Mouse (Mus musculus) kidney, embryonic 16.5 days (tissue): Measurements from ENCODE around the gene Ccdc85c. TPM values are rescaled to one million over a fixed set of nuclear protein-coding genes. Genes with fewer than 3 reads are reported as not detected.

ENCODE experiments used
- ATAC-seq: fragments of 200-750 bp; cut with Nextera tagmentation; 2 replicates; pipeline ENCODE4 v1.8.0; 2017; ENCODE audit warnings: moderate TSS enrichment; ENCODE audit not compliant: low FRiP score, low TSS enrichment
- H3K27ac ChIP-seq: fragments of 300-500 bp; sonication (generic); 2 replicates; pipeline ENCODE4 v1.5.1; 2014; ENCODE audit warnings: low read length
- H3K27me3 ChIP-seq: fragments of 300-500 bp; sonication (generic); 2 replicates; pipeline ENCODE4 v1.6.1; 2014; ENCODE audit warnings: low read length, control low read depth, mixed read lengths; ENCODE audit not compliant: insufficient read depth
- H3K36me3 ChIP-seq: fragments of 300-500 bp; sonication (generic); 2 replicates; pipeline ENCODE4 v1.6.1; 2014; ENCODE audit warnings: low read length, control low read depth, mixed read lengths; ENCODE audit not compliant: insufficient read depth
- H3K4me1 ChIP-seq: fragments of 300-500 bp; sonication (generic); 2 replicates; pipeline ENCODE4 v1.6.1; 2014; ENCODE audit warnings: low read length, control low read depth, mixed read lengths; ENCODE audit not compliant: insufficient read depth
- H3K4me2 ChIP-seq: fragments of 300-500 bp; sonication (generic); replicated peaks from 2 replicates; pipeline ENCODE4 v1.6.1; 2014; ENCODE audit warnings: low read depth, low read length
- H3K4me3 ChIP-seq: fragments of 300-500 bp; sonication (generic); 2 replicates; pipeline ENCODE4 v1.5.1; 2014; ENCODE audit warnings: mild to moderate bottlenecking, low read length
- H3K9ac ChIP-seq: fragments of 300-500 bp; sonication (generic); replicated peaks from 2 replicates; pipeline ENCODE4 v1.6.1; 2014; ENCODE audit warnings: low read length
- H3K9me3 ChIP-seq: fragments of 300-500 bp; sonication (generic); 2 replicates; pipeline ENCODE4 v1.6.1; 2016; ENCODE audit warnings: low read length, control low read depth
- WGBS: fragments of 180-500 bp; shearing (Covaris S2); extraction: QIAGEN DNeasy Blood & Tissue Kit; methylation state at CpG from one replicate; pipeline ENCODE4 v1.1.7; 2014; 5-methylcytosine and 5-hydroxymethylcytosine counted together
- polyA plus RNA-seq: library from polyadenylated mRNA; unstranded; fragments of >200 nt; fragmentation: Nextera tagmentation; extraction: Ambion mirVana; gene quantifications from 2 replicates; pipeline ENCODE4 v1.2.1, GENCODE M21; 2015

Ccdc85c gene
- polyA plus RNA-seq, 1 experiment from 2014 or later, result 5.3 TPM

DNA sequence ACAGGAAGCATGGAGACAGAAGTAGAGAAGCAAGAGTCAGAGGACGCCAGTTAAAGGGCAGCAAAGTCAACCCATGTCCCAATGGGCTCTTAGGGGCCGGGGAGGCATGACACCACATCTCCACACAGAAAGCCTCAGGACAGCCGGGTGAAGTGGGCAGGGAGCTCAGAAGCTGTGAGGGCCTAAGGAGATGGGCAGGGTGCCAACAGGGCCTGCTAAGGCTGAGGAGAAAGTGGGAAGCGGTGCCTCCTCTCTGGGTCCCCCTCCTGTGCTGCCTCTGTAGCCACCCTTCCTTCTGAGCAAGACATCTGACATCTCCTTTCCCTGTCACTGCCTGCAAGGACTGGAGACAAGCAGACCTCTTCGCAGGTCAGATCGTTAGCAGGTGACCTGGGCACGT lies 49.4 kb downstream of the Ccdc85c start:
- 60% methylated on average over 7 of the region's 7 CpGs for WGBS
- Histone ChIP-seq H3K27me3 (no peaks in the 10 kb centered on the region), H3K4me1 (peaks cover 54% of the 10 kb centered on the region), H3K27ac (no peak overlapping the region), H3K9me3 (no peaks in the 10 kb centered on the region), H3K9ac (no peak overlapping the region), H3K36me3 (no peaks in the 10 kb centered on the region), H3K4me3 (no peak overlapping the region), H3K4me2 (no peak overlapping the region)
- ATAC-seq, result no peak

DNA sequence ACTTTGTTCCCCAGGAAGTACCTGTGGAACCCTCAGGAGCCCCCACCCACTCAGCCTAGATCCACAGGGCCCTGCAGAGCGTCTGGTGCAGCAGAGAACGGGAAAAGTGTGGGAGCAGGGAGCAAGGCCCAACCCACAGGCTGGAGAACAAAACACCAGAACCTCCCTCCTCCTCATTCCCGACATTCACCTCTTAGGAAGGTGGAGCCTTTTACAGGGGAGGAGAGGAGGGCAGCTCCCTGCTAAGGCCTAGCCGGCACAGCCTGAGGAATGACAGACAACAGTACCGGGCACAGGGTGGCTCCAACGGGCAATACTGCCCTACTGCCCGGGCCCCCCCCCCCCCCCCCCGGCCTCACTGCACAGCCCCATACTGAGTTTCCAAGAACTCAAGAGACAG lies 51.9 kb downstream of the Ccdc85c start:
- H3K9me3 ChIP-seq, result no peaks in the 10 kb centered on the region
- ATAC-seq, result peak; percentile 30; the same call in 1 of the 2 replicates
- no peaks in the 10 kb centered on the region for H3K36me3 ChIP-seq
- peaks cover 61% of the 10 kb centered on the region for H3K4me1 ChIP-seq
- H3K4me3 ChIP-seq, result no peak overlapping the region
- 0 out of 2 replicates have a peak overlapping the region, but pooled peaks have one; percentile 38 for H3K9ac ChIP-seq
- 26% methylated on average over 8 of the region's 8 CpGs for WGBS
- H3K27ac ChIP-seq, result peak overlapping the region; percentile 38; the same call in 1 of the 2 replicates
- no peaks in the 10 kb centered on the region for H3K27me3 ChIP-seq
- H3K4me2 ChIP-seq, result no peak overlapping the region

DNA sequence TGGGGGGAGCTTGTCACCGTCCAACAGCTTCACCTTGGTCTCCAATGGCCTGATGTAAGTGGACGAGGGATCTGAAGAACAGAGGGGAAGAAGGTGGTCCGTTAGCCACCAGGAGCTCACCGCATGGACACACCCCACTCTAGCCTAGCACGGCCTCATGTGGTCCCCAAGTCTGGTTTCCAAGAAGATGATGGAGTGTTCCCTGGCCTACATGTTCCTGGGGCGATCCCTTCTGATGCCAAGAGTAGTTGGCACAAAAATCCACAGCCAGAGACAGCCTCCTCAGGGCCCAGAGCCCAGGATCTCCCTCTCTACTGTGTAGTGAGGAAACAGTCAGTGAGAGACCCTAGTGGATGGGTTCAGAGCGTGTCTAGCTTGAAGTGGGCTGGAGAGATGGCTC lies 53.5 kb downstream of the Ccdc85c start:
- Histone ChIP-seq H3K27me3 (no peaks in the 10 kb centered on the region), H3K4me1 (peaks cover 61% of the 10 kb centered on the region), H3K9ac (no peak overlapping the region), H3K4me3 (no peak overlapping the region), H3K4me2 (no peak overlapping the region), H3K36me3 (no peaks in the 10 kb centered on the region), H3K27ac (no peak overlapping the region), H3K9me3 (no peaks in the 10 kb centered on the region)
- no peak for ATAC-seq
- 90% methylated on average over 7 of the region's 7 CpGs for WGBS

DNA sequence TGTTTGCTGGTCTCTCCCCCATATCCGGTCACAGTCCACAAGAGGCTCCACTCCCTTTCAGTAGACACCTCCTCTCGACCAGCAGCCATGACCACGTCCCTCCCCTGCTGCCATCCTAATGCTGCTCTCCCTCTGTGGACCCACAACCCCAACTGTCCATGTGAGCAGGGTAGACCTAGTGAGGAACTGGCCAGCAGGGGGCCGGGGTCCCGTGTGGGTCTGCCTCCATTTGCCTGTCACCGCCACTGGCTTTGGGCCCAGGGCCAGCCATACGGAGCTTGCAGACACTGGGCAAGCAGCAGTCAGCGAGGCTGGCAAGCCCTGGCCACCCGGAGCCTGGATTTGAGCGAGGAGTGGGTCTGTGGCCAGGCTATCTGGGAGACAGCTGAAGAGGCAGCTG lies 54.0 kb downstream of the Ccdc85c start:
- ATAC-seq, result no peak
- 44% methylated on average over 10 of the region's 10 CpGs for WGBS
- Histone ChIP-seq H3K27me3 (no peaks in the 10 kb centered on the region), H3K9ac (no peak overlapping the region), H3K27ac (no peak overlapping the region), H3K4me2 (no peak overlapping the region), H3K36me3 (no peaks in the 10 kb centered on the region), H3K4me3 (no peak overlapping the region), H3K9me3 (no peaks in the 10 kb centered on the region), H3K4me1 (peaks cover 59% of the 10 kb centered on the region)

DNA sequence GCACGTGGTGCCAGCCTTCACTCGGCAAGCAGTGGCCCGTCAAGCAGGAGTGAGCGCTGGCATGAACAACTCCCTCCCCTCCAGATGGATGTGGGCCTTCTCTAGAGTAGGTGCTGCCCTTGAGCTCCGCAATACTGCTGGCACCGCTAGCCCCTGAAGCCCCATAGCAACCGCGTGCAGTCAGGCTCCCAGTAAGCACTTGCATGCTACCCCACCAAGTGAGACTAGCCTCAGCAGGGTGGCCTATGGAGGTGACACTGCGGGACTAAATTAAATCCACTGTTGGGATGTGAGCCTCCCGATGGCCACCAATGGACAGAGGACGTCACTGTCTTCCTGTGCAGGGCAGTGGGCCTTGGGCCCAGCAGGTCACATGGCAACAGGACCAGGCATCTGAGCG lies 54.6 kb downstream of the Ccdc85c start:
- Histone ChIP-seq H3K4me3 (no peak overlapping the region), H3K4me1 (peaks cover 53% of the 10 kb centered on the region), H3K9ac (no peak overlapping the region), H3K27ac (no peak overlapping the region), H3K27me3 (no peaks in the 10 kb centered on the region), H3K9me3 (no peaks in the 10 kb centered on the region), H3K4me2 (no peak overlapping the region), H3K36me3 (no peaks in the 10 kb centered on the region)
- peak; percentile 9; the same call in 1 of the 2 replicates for ATAC-seq
- 72% methylated on average over 12 of the region's 12 CpGs for WGBS

DNA sequence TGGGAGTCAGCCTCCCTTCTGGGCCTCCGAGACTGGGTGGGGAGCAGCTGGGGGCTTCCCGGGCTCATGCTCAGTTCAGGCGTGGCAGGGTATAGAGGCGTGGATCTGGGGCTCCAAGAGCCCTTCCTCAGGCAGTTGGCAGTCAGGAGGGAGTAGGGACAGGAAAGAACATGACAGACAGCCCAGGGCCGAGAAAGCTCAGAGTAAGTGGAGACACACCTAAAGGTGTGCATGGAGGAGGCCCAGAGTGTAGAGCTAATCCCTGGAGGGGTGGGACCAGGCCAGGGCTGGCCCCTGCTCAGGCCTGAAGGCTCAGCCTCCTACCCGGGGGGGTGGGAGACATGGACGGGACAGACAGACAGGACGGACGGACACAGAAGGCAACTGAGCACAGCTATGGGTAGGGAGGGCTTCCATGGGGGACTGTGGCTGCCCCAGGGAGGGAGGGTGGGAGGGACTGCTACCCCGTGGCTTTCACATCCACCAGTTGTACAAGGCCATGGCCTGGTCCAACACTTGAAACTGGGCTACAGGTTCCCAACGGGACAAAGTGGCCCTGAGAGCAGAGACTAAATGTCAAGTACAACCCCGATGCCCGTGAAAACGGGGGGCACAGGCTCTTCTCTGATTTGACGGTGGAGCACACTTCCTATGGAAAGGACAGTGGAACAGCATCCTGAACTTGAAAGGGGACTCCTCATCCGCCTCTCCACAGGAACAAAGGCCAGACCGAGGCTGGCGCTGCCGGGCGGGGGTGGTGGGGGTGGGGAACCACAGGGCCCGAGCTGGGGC lies 55.2 kb downstream of the Ccdc85c start:
- WGBS, result 70% methylated on average over 21 of the region's 21 CpGs
- H3K36me3 ChIP-seq, result no peaks in the 10 kb centered on the region
- H3K27ac ChIP-seq, result no peak overlapping the region
- H3K4me2 ChIP-seq, result no peak overlapping the region
- no peak overlapping the region for H3K9ac ChIP-seq
- H3K9me3 ChIP-seq, result no peaks in the 10 kb centered on the region
- H3K4me1 ChIP-seq, result peaks cover 50% of the 10 kb centered on the region
- no peaks in the 10 kb centered on the region for H3K27me3 ChIP-seq
- no peak for ATAC-seq
- no peak overlapping the region for H3K4me3 ChIP-seq

DNA sequence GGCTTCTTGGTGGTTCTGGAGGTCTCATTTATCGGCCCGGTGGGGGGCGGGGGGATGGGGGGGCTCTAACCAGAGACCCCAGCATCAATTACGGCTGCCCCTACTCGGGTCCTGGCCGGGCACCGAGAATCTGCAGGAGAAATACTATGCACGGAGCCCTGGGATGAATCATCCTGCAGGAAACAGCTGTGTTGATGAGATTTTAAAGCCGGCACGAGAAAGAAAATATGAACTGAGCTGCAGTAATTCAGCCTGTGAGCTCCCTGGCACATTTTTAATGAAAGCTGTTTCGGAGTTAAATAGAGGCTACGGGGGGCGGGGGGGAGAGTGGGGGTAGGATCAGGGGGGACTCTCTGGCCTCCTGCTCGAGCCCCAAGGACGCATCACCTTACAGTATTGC lies 56.1 kb downstream of the Ccdc85c start:
- H3K4me2 ChIP-seq, result no peak overlapping the region
- H3K4me3 ChIP-seq, result no peak overlapping the region
- 47% methylated on average over 15 of the region's 15 CpGs for WGBS
- 0 out of 2 replicates have a peak overlapping the region, but pooled peaks have one; percentile 30 for H3K27ac ChIP-seq
- no peak overlapping the region for H3K9ac ChIP-seq
- no peak for ATAC-seq
- peaks cover 49% of the 10 kb centered on the region for H3K4me1 ChIP-seq
- no peaks in the 10 kb centered on the region for H3K9me3 ChIP-seq
- H3K36me3 ChIP-seq, result no peaks in the 10 kb centered on the region
- H3K27me3 ChIP-seq, result no peaks in the 10 kb centered on the region

DNA sequence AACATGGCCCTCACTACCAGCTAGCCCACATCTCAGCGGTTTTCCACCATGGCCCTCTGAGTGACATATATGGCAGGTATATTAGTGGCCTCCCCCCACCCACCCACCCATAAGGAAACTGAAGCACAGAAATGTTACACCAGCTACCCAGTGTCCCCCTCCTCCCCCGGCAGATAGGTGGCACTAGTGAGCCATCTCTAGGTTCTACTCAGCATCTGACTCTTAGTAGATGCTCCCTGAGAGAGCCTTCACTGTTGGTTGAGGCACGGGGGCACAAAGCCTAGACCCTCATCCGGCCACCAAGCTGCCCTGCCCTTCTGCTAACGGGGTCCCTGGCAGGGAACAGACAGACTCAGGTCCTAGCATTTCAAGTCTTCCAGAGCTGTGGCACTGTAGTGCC lies 57.7 kb downstream of the Ccdc85c start:
- Histone ChIP-seq H3K9me3 (no peaks in the 10 kb centered on the region), H3K4me2 (no peak overlapping the region), H3K4me3 (no peak overlapping the region), H3K36me3 (no peaks in the 10 kb centered on the region), H3K27ac (no peak overlapping the region), H3K9ac (no peak overlapping the region), H3K4me1 (peaks cover 53% of the 10 kb centered on the region), H3K27me3 (no peaks in the 10 kb centered on the region)
- no peak for ATAC-seq
- 67% methylated on average over 5 of the region's 5 CpGs for WGBS

DNA sequence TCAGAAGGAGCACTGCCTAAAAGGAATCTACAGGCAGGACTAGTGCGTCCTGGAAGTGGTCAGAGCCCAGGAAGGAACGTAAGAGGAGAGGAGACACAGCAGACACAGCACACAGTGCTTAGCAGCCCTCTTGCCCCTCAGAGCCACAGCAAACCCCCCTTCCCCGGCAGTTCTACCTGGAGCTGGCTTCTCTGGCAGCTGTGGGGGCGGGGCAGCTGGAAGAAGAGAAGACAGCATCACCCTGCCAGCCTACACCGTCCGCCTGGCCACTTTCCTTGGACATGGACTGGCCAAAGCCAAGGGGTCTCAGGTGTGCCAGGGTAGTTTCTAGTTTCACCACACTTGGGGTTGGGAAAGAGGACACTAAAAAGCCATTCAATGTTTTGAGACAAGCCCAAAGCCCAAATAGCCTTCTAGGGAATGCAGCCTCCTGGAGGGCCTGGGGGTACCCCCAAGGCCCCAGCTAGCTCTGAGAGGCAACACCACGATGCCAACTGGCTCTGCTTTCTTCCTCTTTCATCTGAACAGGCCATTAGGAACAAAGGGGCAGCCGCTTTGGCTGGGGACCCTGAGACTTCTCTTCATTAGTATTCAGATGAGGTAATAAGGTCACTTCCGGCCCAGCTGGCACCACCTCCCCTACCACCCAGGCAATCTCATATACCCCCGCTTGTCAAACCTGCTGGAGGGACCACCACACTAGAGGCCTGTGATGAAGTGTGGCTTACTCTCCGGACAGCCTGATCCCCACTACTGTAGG lies 58.4 kb downstream of the Ccdc85c start:
- Histone ChIP-seq H3K9me3 (no peaks in the 10 kb centered on the region), H3K27me3 (no peaks in the 10 kb centered on the region), H3K36me3 (no peaks in the 10 kb centered on the region), H3K4me1 (peaks cover 61% of the 10 kb centered on the region), H3K9ac (no peak overlapping the region), H3K27ac (no peak overlapping the region), H3K4me2 (no peak overlapping the region), H3K4me3 (no peak overlapping the region)
- no peak for ATAC-seq
- 72% methylated on average over 11 of the region's 11 CpGs for WGBS

DNA sequence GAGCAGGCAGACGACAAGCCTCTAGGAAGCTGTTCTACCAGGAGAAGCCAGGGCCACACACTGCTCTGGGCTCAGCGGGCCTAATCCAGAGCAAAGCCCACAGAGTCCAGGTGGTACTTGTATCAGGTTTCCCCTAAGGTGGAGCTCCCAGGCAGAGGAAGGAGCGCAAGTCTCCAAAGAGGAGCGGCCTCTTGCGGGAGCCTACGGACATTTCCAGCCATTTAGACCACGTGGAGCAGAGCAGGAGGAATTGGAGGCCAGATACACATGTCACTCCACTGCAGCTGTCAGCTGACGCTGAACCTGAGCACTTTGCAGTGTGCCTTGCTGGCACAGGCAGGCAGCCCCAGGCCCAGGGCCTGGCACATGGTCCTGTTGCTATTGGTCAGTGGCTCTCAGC lies 60.1 kb downstream of the Ccdc85c start:
- Histone ChIP-seq H3K4me2 (no peak overlapping the region), H3K36me3 (no peaks in the 10 kb centered on the region), H3K4me3 (no peak overlapping the region), H3K4me1 (peaks cover 54% of the 10 kb centered on the region), H3K27me3 (no peaks in the 10 kb centered on the region), H3K9me3 (no peaks in the 10 kb centered on the region), H3K9ac (no peak overlapping the region), H3K27ac (no peak overlapping the region)
- ATAC-seq, result 0 out of 2 replicates have a peak, but pooled peaks have one; percentile 32
- 32% methylated on average over 8 of the region's 8 CpGs for WGBS
